ENCODE assay signal across 24 mouse cellular contexts in genomic region chr12:30605941-30606340, GRCm38 (mm10). TPM values are rescaled to one million over a fixed set of nuclear protein-coding genes. Genes with fewer than 3 reads are reported as not detected.
DNase-seq lines count a peak whose midpoint lies in the region; ATAC-seq and TF ChIP-seq lines count a peak whose summit lies in the region.
"Had no signal": no experiment of that assay in that cellular context is flagged by ENCODE, and none has a peak within 500 bp of the region (broad histone marks: within the 10 kb centered on the region; RNA-seq: fewer than 3 reads in every experiment).

No protein-coding gene starts in this region.

- DNase-seq in lung, adult 18-20 months, result peak; percentile 41 to 68
- peak; percentile 21 for DNase-seq in lung, embryonic 14.5 days
- peak; percentile 21 for DNase-seq in lung, postnatal 10 days
- DNase-seq in lung, postnatal 36 days, result peak; percentile 64
- no peak for DNase-seq in left cerebral cortex, adult 18-20 months (ENCODE audit: low spot score in 2 of 2)
- no peak for DNase-seq in midbrain, embryonic 11.5 days (ENCODE audit: low spot score, missing footprints)
- no peak for DNase-seq in gastrocnemius, adult 18-20 months (ENCODE audit: low spot score)
- DNase-seq in embryonic facial prominence, embryonic 10.5 days (ENCODE audit: low spot score), result no peak
- DNase-seq: adrenal gland, adult 2 months; adrenal gland, postnatal 14 days; cerebellum, adult 11-12 months; cerebellum, adult 8-10 months; cerebellum, postnatal 10 days; cerebellum, postnatal 36 days; embryo, embryonic 11 days; gastrocnemius, adult 2 months; gastrocnemius, postnatal 14 days; heart, adult 2 months had no signal

- H3K4me2 ChIP-seq in lung, embryonic 14.5 days, result no peak overlapping the region
- no peak overlapping the region for H3K4me2 ChIP-seq in midbrain, embryonic 11.5 days
- H3K4me2 ChIP-seq: forebrain, embryonic 13.5 days; hindbrain, embryonic 12.5 days; hindbrain, embryonic 15.5 days had no signal

- WGBS in lung, embryonic 14.5 days, result 82% methylated on average over 6 of the region's 6 CpGs
- 92% methylated on average over 6 of the region's 6 CpGs for WGBS in midbrain, embryonic 11.5 days
- WGBS in embryonic facial prominence, embryonic 10.5 days, result 87% methylated on average over 6 of the region's 6 CpGs

- no peak overlapping the region for H3K9ac ChIP-seq in lung, embryonic 14.5 days
- H3K9ac ChIP-seq in midbrain, embryonic 11.5 days (ENCODE audit: low read length), result no peak overlapping the region
- H3K9ac ChIP-seq: forebrain, embryonic 13.5 days; hindbrain, embryonic 12.5 days; hindbrain, embryonic 15.5 days had no signal

- H3K9me3 ChIP-seq in lung, embryonic 14.5 days (ENCODE audit: low read depth, low read length), result no peaks in the 10 kb centered on the region
- H3K9me3 ChIP-seq in midbrain, embryonic 11.5 days (ENCODE audit: control insufficient read depth, low read length), result no peaks in the 10 kb centered on the region
- H3K9me3 ChIP-seq in embryonic facial prominence, embryonic 10.5 days, result no peaks in the 10 kb centered on the region
- H3K9me3 ChIP-seq: forebrain, embryonic 10.5 days; forebrain, embryonic 13.5 days; heart, embryonic 10.5 days; hindbrain, embryonic 12.5 days; hindbrain, embryonic 15.5 days had no signal

- no peaks in the 10 kb centered on the region for H3K36me3 ChIP-seq in lung, embryonic 14.5 days (ENCODE audit: insufficient read depth)
- H3K36me3 ChIP-seq in midbrain, embryonic 11.5 days (ENCODE audit: control insufficient read depth, insufficient read depth, low read length), result no peaks in the 10 kb centered on the region
- H3K36me3 ChIP-seq in embryonic facial prominence, embryonic 10.5 days (replicated peaks), result no peaks in the 10 kb centered on the region
- H3K36me3 ChIP-seq: forebrain, embryonic 10.5 days; heart, embryonic 10.5 days; hindbrain, embryonic 12.5 days; hindbrain, embryonic 15.5 days had no signal

- no peaks in the 10 kb centered on the region for H3K4me1 ChIP-seq in lung, embryonic 14.5 days (ENCODE audit: insufficient read depth)
- no peaks in the 10 kb centered on the region for H3K4me1 ChIP-seq in midbrain, embryonic 11.5 days (ENCODE audit: control insufficient read depth, insufficient read depth, low read length)
- peaks cover 54% of the 10 kb centered on the region for H3K4me1 ChIP-seq in embryonic facial prominence, embryonic 10.5 days
- H3K4me1 ChIP-seq: heart, embryonic 10.5 days; hindbrain, embryonic 15.5 days had no signal

- TF ChIP-seq CTCF in lung, embryonic 14.5 days (IDR thresholded peaks at IDR 0.05; ENCODE audit: low read depth), result no peak

- no peaks in the 10 kb centered on the region for H3K27me3 ChIP-seq in lung, embryonic 14.5 days (ENCODE audit: insufficient read depth, low read length)
- H3K27me3 ChIP-seq in midbrain, embryonic 11.5 days (ENCODE audit: control insufficient read depth, insufficient read depth, low read length), result no peaks in the 10 kb centered on the region
- no peaks in the 10 kb centered on the region for H3K27me3 ChIP-seq in embryonic facial prominence, embryonic 10.5 days (replicated peaks; ENCODE audit: low read depth, poor library complexity, severe bottlenecking)
- H3K27me3 ChIP-seq: forebrain, embryonic 13.5 days; hindbrain, embryonic 12.5 days; hindbrain, embryonic 15.5 days had no signal

- no peak overlapping the region for H3K4me3 ChIP-seq in lung, embryonic 14.5 days (ENCODE audit: low read depth, low read length)
- no peak overlapping the region for H3K4me3 ChIP-seq in midbrain, embryonic 11.5 days (ENCODE audit: low read depth, low read length)
- no peak overlapping the region for H3K4me3 ChIP-seq in embryonic facial prominence, embryonic 10.5 days
- H3K4me3 ChIP-seq: forebrain, embryonic 10.5 days; forebrain, embryonic 13.5 days; gastrocnemius, adult 2 months; heart, adult 2 months; heart, embryonic 10.5 days; hindbrain, embryonic 12.5 days; hindbrain, embryonic 15.5 days had no signal

- no peak for ATAC-seq in lung, embryonic 14.5 days (ENCODE audit: insufficient read depth)
- ATAC-seq in midbrain, embryonic 11.5 days (ENCODE audit: low FRiP score), result no peak
- ATAC-seq: forebrain, embryonic 13.5 days; forebrain, embryonic 16.5 days had no signal

- no peak overlapping the region for H3K27ac ChIP-seq in lung, embryonic 14.5 days (ENCODE audit: low read depth)
- no peak overlapping the region for H3K27ac ChIP-seq in midbrain, embryonic 11.5 days (ENCODE audit: low read depth, low read length)
- H3K27ac ChIP-seq in embryonic facial prominence, embryonic 10.5 days (replicated peaks), result no peak overlapping the region
- H3K27ac ChIP-seq: forebrain, embryonic 13.5 days; gastrocnemius, adult 2 months; heart, adult 2 months; heart, embryonic 10.5 days; hindbrain, embryonic 12.5 days; hindbrain, embryonic 15.5 days had no signal

RNA-seq across cellular contexts. Expression of gene Tmem18, which starts 21.7 kb away (rescaled TPM):
- 31.1 and 34.0 TPM in 2 replicates for polyA plus RNA-seq in lung, embryonic 14.5 days (2014; fragmentation: Nextera tagmentation; extraction: Ambion mirVana)
- total RNA-seq in left cerebral cortex, adult 18-20 months (2021), result 10 to 100 TPM; 30.0 to 33.8 TPM
- 28.0 and 31.8 TPM in 2 replicates for polyA plus RNA-seq in midbrain, embryonic 11.5 days (2014; fragmentation: Nextera tagmentation; extraction: Ambion mirVana)
- 1 to 10 TPM; 6.5 to 7.4 TPM for total RNA-seq in gastrocnemius, adult 18-20 months (2021)
- 24.6 and 26.6 TPM in 2 replicates for polyA plus RNA-seq in embryonic facial prominence, embryonic 10.5 days (2016; fragmentation: Nextera tagmentation; extraction: Ambion mirVana)

Comparison
In these comparisons a context has a peak if more than half of its experiments do, and no peak if none do; other contexts are left out.
1. DNase-seq: peak in lung, adult 18-20 months (2 of 2), lung, embryonic 14.5 days (single experiment), lung, postnatal 10 days (single experiment) and lung, postnatal 36 days (single experiment); none in left cerebral cortex, adult 18-20 months (0 of 2), midbrain, embryonic 11.5 days (single experiment), gastrocnemius, adult 18-20 months (single experiment) and embryonic facial prominence, embryonic 10.5 days (single experiment).